Mouse (Mus musculus) CH12.LX (cell line): ENCODE data around the gene Ift172. TPM values are rescaled to one million over a fixed set of nuclear protein-coding genes. Genes with fewer than 3 reads are reported as not detected.

ENCODE experiments used
- DNase-seq: peaks from one replicate; pipeline ENCODE4 v3.0.0-alpha.2; 2013; ENCODE audit errors: extremely low read depth
- H3K27ac ChIP-seq: 2 replicates; pipeline ENCODE4 v1.5.1; 2012; ENCODE audit warnings: low read depth, mild to moderate bottlenecking, control low read depth, moderate library complexity; ENCODE audit not compliant: insufficient read depth
- H3K27me3 ChIP-seq: replicated peaks from 2 replicates; pipeline ENCODE3; 2012; ENCODE audit warnings: inconsistent platforms
- H3K36me3 ChIP-seq, 2 experiments: replicated peaks in 1 of 2; 2 replicates each; pipeline versions ENCODE3 to v1.6.1; 2012; ENCODE audit warnings: inconsistent platforms in 1 of 2, low read length in 1 of 2, mild to moderate bottlenecking in 1 of 2, mixed read lengths in 1 of 2, moderate library complexity in 1 of 2; ENCODE audit not compliant: control insufficient read depth in 1 of 2, insufficient read depth in 1 of 2
- H3K4me1 ChIP-seq, 2 experiments: 2 replicates each; pipeline ENCODE4 v1.6.1; 2012; ENCODE audit warnings: inconsistent platforms in 1 of 2, moderate library complexity in 1 of 2; ENCODE audit not compliant: insufficient read depth in 2 of 2, control insufficient read depth in 1 of 2
- H3K4me2 ChIP-seq: 2 replicates; pipeline ENCODE4 v1.6.1; 2012; ENCODE audit warnings: low read depth, mild to moderate bottlenecking, control low read depth; ENCODE audit not compliant: poor library complexity, insufficient read depth, severe bottlenecking
- H3K4me3 ChIP-seq, 3 experiments: fragments of 150-350 bp in 1 of 3; sonication (generic) in 1 of 3; replicated peaks in 1 of 3; 2 replicates each; pipeline versions ENCODE3 to v1.5.1; 2011 to 2012; ENCODE audit warnings: low read depth in 2 of 3, low read length in 2 of 3, mild to moderate bottlenecking in 2 of 3, moderate library complexity in 2 of 3, control low read depth in 1 of 3, improper control_type of control experiment in 1 of 3, inconsistent platforms in 1 of 3, mixed read lengths in 1 of 3; ENCODE audit not compliant: poor library complexity in 1 of 3
- H3K79me2 ChIP-seq: replicated peaks from 2 replicates; pipeline ENCODE4 v1.6.1; 2012; ENCODE audit warnings: mild to moderate bottlenecking, moderate library complexity; ENCODE audit not compliant: control insufficient read depth, poor library complexity, insufficient read depth, severe bottlenecking; ENCODE audit errors: extremely low read depth
- H3K9ac ChIP-seq: 2 replicates; pipeline ENCODE4 v1.6.1; 2012; ENCODE audit warnings: low read depth, mild to moderate bottlenecking, control low read depth, moderate library complexity; ENCODE audit not compliant: insufficient read depth
- H3K9me3 ChIP-seq: replicated peaks from 2 replicates; pipeline ENCODE3; 2012; ENCODE audit warnings: low read length, inconsistent platforms, mixed read lengths
- E2F4 ChIP-seq: IDR thresholded peaks from 2 replicates; pipeline ENCODE4 v1.6.1; 2011; ENCODE audit warnings: low read depth, low read length, improper control_type of control experiment; ENCODE audit not compliant: insufficient replicate concordance
- EP300 ChIP-seq: IDR thresholded peaks from 2 replicates; pipeline ENCODE4 v1.6.1; 2011; ENCODE audit warnings: low read length, improper control_type of control experiment
- ETS1 ChIP-seq: conservative IDR thresholded peaks from 2 replicates; pipeline ENCODE4 v1.6.1; 2012; ENCODE audit warnings: low read depth, mild to moderate bottlenecking, inconsistent platforms, low read length, improper control_type of control experiment, moderate library complexity
- IRF4 ChIP-seq: IDR thresholded peaks from 2 replicates; pipeline ENCODE4 v1.6.1; 2014; ENCODE audit warnings: low read depth, mild to moderate bottlenecking, inconsistent platforms, low read length, improper control_type of control experiment
- JUN ChIP-seq: IDR thresholded peaks from 2 replicates; pipeline ENCODE4 v1.6.1; 2011; ENCODE audit warnings: low read depth, mild to moderate bottlenecking, low read length, improper control_type of control experiment, moderate library complexity; ENCODE audit not compliant: insufficient read depth
- MAFK ChIP-seq: IDR thresholded peaks from 2 replicates; pipeline ENCODE4 v1.6.1; 2011; ENCODE audit warnings: low read length, improper control_type of control experiment; ENCODE audit not compliant: insufficient replicate concordance
- MAX ChIP-seq: IDR thresholded peaks from 2 replicates; pipeline ENCODE4 v1.6.1; 2011; ENCODE audit warnings: low read length, improper control_type of control experiment
- MEF2A ChIP-seq: IDR thresholded peaks from 2 replicates; pipeline ENCODE4 v1.6.1; 2014; ENCODE audit warnings: low read depth, mild to moderate bottlenecking, inconsistent platforms, low read length, improper control_type of control experiment, borderline replicate concordance
- MXI1 ChIP-seq: IDR thresholded peaks from 2 replicates; pipeline ENCODE4 v1.6.1; 2011; ENCODE audit warnings: mild to moderate bottlenecking, low read depth, low read length, improper control_type of control experiment
- PAX5 ChIP-seq: IDR thresholded peaks from 2 replicates; pipeline ENCODE4 v1.6.1; 2012; ENCODE audit warnings: low read length, inconsistent platforms, mixed read lengths
- POLR2AphosphoS2 ChIP-seq: IDR thresholded peaks from 2 replicates; pipeline ENCODE4 v1.6.1; 2011; ENCODE audit warnings: low read depth, low read length, improper control_type of control experiment
- SIN3A ChIP-seq: IDR thresholded peaks from 2 replicates; pipeline ENCODE4 v1.6.1; 2012; ENCODE audit warnings: low read length, improper control_type of control experiment, inconsistent platforms
- TCF12 ChIP-seq: IDR thresholded peaks from 2 replicates; pipeline ENCODE4 v1.6.1; 2014; ENCODE audit warnings: low read depth, mild to moderate bottlenecking, inconsistent platforms, low read length, improper control_type of control experiment
- USF1 ChIP-seq: IDR thresholded peaks from 2 replicates; pipeline ENCODE4 v1.6.1; 2014; ENCODE audit warnings: low read depth, mild to moderate bottlenecking, inconsistent platforms, low read length, improper control_type of control experiment
- ZNF384 ChIP-seq: IDR thresholded peaks from 2 replicates; pipeline ENCODE4 v1.6.1; 2012; ENCODE audit warnings: low read depth, low read length, improper control_type of control experiment, inconsistent platforms
- dilution Hi-C: fragments of 300-500 bp; cut with MboI; formaldehyde crosslinking; loops from 2 replicates; pipeline ENCODE4 v1.14.3; 2020; ENCODE audit warnings: low sequenced_read_pairs; ENCODE audit not compliant: extremely low pct_unique_long_range_greater_than_20kb, extremely low pct_ligation_motif_present
- in situ Hi-C: fragments of 300-500 bp; cut with MboI; formaldehyde crosslinking; loops from 3 replicates; pipeline ENCODE4 v1.14.3; 2019; ENCODE audit warnings: low sequenced_read_pairs, low pct_ligation_motif_present, low pct_unique_long_range_greater_than_20kb, mixed read lengths
- polyA plus RNA-seq: library from polyadenylated mRNA; unstranded; fragments of >175 nt; gene quantifications from 2 replicates; pipeline ENCODE4 v1.2.1, GENCODE M21; 2012; ENCODE audit warnings: low read depth; ENCODE audit not compliant: insufficient read length
- total RNA-seq, 2 experiments: library from RNA; depleted of rRNA; stranded (reverse); fragments of 300-350 nt in 1 of 2; fragments of >200 nt in 1 of 2; gene quantifications; 2 replicates each; pipeline ENCODE4 v1.2.3; 2012 to 2014

The Ift172 gene
- total and polyA plus RNA-seq, 3 experiments: 6.1 to 21.5 (median 8.5) TPM

GRCm38 (mm10) chr5:31288655-31289054 is 2.3 kb downstream of the Ift172 start:
- Histone ChIP-seq H3K9me3 (no peaks in the 10 kb centered on the region), H3K4me1 (peaks cover 9 to 33% of the 10 kb centered on the region in 2 experiments; a peak in 3 of 4 replicates), H3K27ac (peak overlapping the region; percentile 26), H3K4me3 (no peak overlapping the region), H3K27me3 (peaks cover 17% of the 10 kb centered on the region), H3K36me3 (peaks cover 19 to 27% of the 10 kb centered on the region in 2 experiments), H3K79me2 (no peaks in the 10 kb centered on the region), H3K4me2 (peak overlapping the region; percentile 35), H3K9ac (peak overlapping the region; percentile 14; the same call in 1 of the 2 replicates)
- peak; percentile 3 for DNase-seq
- dilution Hi-C loops (no loop called here), in situ Hi-C loops (no loop called here)
- TF ChIP-seq EP300: peak; percentile 4; the same call in 1 of the 2 replicates
- no peak for TF ChIP-seq POLR2AphosphoS2
- no peak for TF ChIP-seq MXI1
- TF ChIP-seq MEF2A: 0 out of 2 replicates have a peak, but pooled peaks have one; percentile 12
- TF ChIP-seq IRF4: no peak

GRCm38 (mm10) chr5:31288225-31288624 is 2.7 kb downstream of the Ift172 start:
- H3K27me3 ChIP-seq: peaks cover 13% of the 10 kb centered on the region
- H3K9me3 ChIP-seq: no peaks in the 10 kb centered on the region
- DNase-seq: peak; percentile 45
- H3K4me1 ChIP-seq: peaks cover 9 to 33% of the 10 kb centered on the region in 2 experiments; a peak in 3 of 4 replicates
- dilution Hi-C loops: no loop called here
- peaks cover 19 to 31% of the 10 kb centered on the region in 2 experiments for H3K36me3 ChIP-seq
- TF ChIP-seq E2F4 (no peak), SIN3A (no peak), ETS1 (peak; percentile 57; the same call in 1 of the 2 replicates), MAFK (no peak), MAX (no peak), USF1 (no peak), JUN (peak; percentile 76), PAX5 (no peak), IRF4 (peak; percentile 6; the same call in 1 of the 2 replicates), MEF2A (0 out of 2 replicates have a peak, but pooled peaks have one; percentile 9), EP300 (peak; percentile 48; the same call in 1 of the 2 replicates), TCF12 (0 out of 2 replicates have a peak, but pooled peaks have one; percentile 0), ZNF384 (peak; percentile 92)
- in situ Hi-C loops: no loop called here
- peak overlapping the region; percentile 35 for H3K4me2 ChIP-seq
- peak overlapping the region; percentile 14; the same call in 1 of the 2 replicates for H3K9ac ChIP-seq
- peak overlapping the region; percentile 26 for H3K27ac ChIP-seq
- H3K79me2 ChIP-seq: no peaks in the 10 kb centered on the region
- no peak overlapping the region for H3K4me3 ChIP-seq
